Mouse (Mus musculus) small intestine, adult 2 months (tissue): ENCODE data around the gene Cntnap2.

Source experiments
- CTCF ChIP-seq: fragments of 200-500 bp; IDR thresholded peaks from 2 replicates; pipeline ENCODE4 v1.5.1; 2012; ENCODE audit warnings: low read depth, mild to moderate bottlenecking, control low read depth, inconsistent platforms, low read length, moderate library complexity, mixed read lengths; ENCODE audit not compliant: insufficient replicate concordance, insufficient read length; ENCODE audit errors: extremely low read depth
- POLR2A ChIP-seq: fragments of 200-500 bp; IDR thresholded peaks from 2 replicates; pipeline ENCODE4 v1.6.1; 2012; ENCODE audit warnings: low read depth, mild to moderate bottlenecking, control low read depth, inconsistent platforms, low read length, moderate library complexity

DNA sequence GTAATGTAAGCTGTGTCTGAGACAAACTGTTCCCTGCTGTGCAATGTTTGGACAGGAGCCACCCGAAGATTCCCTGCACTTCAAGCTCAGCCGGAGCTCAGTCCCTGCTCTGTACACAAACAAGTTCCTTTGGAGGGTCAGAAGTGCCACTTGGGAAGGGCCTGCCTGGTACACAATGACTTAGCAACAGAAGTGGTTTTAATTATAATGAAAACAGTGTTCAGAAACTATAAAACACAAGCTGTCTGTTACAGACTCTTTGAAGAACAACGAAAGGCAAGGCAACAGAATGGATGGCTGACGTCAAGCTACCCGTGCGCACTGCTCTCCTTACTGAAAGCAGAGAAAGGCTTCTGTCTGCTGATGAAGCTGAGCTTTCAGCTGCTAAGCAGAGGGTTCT is 2259.5 kb downstream of the Cntnap2 start:
- no peak for TF ChIP-seq CTCF
- no peak for TF ChIP-seq POLR2A
